Mouse (Mus musculus) retina, postnatal 1 day (tissue): Measurements from ENCODE around the gene Pwwp2b.

Experiments used
- DNase-seq: peaks from one replicate; pipeline ENCODE4 v3.0.0-alpha.2; 2012

Pwwp2b gene

DNA sequence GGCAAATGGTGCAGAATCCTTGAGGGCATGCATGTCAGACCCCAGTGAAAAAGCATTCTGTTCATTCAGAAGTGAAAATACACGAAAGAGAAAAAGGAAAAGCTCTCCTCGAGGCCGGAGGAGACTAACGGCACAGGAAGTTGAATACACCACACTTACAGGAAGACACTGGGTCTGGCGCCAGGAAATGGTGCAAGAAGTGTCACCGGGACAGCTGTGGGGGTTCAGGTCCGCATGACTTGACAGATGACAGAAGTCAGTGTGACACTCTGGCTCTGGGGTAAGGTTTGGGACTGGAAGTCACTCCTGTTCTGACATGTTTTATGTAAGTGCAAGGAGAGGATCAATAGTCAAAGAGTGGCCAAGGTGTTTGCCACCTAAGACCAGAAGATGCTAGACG is 23.6 kb upstream of the Pwwp2b start:
- DNase-seq = no peak

DNA sequence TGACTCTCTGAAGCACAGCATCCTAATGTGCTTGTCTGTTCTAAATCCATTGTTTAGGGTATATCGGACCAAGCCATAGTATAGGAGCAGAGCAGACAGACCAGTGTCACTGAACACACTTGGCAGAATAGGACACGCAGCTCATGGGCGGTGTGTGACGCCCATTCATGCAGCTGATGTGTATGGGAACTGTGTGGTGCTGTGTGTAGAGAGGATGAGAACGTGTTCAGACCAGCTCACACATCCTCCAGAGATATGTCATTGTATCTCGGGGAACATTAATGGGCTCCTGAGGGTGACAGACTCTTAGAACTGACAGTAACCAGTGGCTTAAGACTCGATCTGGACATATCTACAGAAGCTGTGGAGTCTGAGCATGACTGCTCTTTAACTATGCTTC is 21.9 kb upstream of the Pwwp2b start:
- DNase-seq = no peak

GRCm38 (mm10) chr7:139228447-139229171 is 19.7 kb upstream of the Pwwp2b start:
- no peak for DNase-seq

- DNase-seq = no peak
These were observed 18.4 kb upstream of the Pwwp2b start for GRCm38 (mm10) chr7:139229837-139230236.

DNA sequence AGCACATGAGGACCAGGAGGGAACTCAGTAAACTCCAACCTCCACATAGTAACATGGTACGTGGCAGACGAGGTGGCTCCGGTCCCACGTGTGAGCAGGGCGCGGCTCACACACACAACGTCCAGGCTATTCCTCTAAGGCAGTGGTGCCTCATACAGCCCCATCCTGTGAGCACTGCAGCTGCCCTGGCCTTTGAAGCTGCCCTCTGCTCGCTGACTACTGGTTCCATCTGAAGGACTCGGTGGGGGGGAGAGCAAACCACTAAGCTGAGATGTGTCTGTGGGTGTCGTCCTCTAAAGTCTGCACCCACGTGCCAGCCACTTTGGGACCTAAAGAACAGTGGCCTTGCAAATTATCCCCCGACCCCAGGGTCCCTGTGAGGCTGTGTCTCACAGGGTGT is 18.0 kb upstream of the Pwwp2b start:
- DNase-seq = no peak

- peak; percentile 87 for DNase-seq
These were observed 14.6 kb upstream of the Pwwp2b start for GRCm38 (mm10) chr7:139233714-139234113.

DNA sequence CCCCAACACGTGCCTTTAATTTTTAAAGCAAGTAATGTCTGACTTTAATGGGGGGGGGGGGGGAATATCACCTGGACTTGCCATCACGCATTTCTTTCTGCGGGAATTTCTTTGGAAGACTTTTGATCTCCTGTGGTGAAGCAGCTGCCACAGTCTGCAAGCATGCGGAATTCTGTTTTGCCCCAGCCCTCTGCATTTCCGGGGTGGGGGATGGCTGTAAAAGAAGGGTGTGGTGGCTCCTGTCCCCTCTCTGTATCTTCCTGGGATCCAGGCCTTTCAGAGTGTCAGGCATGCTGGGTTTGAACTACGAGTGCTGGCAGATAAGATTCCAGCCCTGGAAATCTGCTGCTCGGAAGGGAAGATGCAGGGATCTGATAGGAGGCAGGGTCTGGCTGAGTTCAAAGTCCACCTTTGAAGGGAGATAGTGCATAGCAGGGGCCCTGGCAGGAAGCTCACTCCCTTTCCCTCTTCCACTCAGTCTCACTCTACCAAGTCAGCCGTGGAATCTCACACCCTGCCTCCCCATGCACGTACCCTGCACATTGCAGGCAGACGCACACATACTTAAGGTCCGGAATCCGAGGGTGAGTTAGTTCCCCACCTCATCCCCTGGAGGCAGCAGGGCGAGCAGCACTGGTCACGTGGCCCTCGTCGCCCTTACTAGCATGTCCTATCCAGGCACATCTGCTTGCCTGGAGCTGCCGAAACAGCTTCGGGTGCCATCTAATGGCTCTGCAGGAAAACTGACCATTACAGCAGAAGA is 13.7 kb upstream of the Pwwp2b start:
- peak; percentile 84 for DNase-seq

GRCm38 (mm10) chr7:139235651-139236358 is 12.5 kb upstream of the Pwwp2b start:
- DNase-seq = no peak

DNA sequence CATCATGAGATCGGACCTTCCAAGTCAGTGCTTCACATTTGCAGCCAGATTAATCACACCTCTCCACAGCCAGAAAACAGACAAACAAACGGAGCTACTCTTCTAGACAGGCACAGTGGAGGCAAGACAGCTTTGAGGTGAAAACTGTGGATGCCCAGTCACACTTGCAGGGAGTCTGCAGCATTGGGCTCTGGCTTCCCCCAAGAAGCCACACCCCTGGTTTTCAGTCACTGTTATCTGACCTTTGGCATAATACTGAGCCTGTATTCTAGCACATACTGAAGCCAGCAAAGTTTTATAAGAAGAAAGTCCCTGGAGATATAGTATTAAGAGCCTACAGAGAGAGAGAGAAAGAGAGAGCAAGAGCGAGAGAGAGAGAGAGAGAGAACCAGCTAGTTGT is 8.8 kb upstream of the Pwwp2b start:
- DNase-seq = no peak

- DNase-seq = peak; percentile 47
These were observed 2.2 kb upstream of the Pwwp2b start for GRCm38 (mm10) chr7:139246086-139246485.

- peak; percentile 53 for DNase-seq
These were observed 1.1 kb upstream of the Pwwp2b start for GRCm38 (mm10) chr7:139246931-139247880.

DNA sequence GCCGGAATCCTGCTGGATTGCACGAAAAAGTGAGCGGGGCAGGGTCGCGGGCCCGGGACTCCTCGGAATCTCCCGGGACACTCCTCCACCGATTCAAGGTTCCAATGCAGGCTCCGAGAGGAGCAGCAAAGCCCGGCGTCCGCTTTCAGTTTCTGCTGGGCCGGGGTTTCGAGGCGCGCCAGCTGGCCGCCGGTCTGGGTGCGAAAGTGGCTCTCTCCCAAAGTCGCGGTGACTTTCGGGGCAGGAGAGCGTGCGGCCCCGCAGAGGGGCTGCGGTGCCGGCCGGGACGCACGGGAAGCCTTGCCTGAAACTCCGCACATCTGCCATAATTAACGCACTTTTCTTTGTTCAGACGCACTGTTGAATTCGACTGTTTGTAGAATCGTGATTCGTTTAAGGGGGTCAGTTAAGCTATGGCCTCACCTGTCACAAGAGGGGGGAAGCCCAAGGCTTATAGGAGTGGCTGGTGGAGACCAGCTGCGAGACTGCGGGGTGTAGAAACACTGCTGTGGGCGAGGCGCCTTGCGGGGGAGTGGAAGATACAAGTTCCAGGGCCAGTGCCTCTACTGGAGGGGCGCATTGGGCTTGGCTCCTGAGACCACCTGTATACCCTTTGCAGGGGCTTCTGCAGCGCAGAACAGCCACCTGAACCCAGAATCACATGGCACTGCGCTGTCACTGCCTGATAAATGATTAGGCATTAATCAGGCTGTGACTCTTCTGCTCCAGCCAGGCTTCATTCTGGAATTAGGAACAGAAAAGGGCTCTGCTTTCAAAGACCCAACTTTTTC is 528 bp downstream of the Pwwp2b start:
- no peak for DNase-seq

DNA sequence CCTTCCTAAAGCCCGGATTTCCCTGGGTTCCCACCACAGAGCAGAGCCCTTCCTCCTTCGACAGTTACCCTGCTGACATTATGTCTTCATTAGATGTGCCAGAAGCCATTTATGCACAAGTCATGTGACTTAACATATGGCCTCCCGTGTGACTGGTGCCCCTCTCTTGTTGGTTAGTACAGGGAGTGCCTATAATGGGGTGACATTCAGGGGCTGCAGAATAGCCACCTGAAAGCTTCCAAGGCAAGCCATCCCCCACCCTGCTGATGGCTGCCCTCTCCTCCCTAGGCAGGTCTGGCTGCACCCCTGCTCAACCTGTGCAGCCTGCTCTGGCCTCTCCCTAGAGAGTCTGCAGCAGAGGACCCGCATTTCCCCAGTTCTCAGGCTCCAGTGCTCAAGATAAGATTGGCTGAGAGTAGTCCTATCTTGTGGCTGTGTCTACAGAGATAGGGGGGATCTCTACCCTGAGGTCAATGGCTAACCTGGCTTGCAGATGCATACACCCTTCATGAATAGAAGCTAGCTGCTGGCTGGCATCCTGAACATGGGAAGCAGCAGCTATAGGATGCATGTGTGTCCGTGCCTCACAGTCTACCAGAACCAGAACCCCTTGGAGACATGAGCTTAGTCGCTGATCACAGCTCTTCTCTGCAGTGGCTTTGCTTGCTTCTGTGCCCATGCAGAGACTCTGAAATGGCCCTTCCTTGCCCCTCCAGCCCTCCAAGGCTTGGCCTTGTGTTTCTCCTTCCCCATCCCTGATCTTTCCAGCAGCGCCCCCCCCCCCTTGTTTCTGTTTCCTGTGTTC is 1.3 kb downstream of the Pwwp2b start:
- DNase-seq = peak; percentile 33

- peak; percentile 88 for DNase-seq
These were observed 3.6 kb downstream of the Pwwp2b start for GRCm38 (mm10) chr7:139251881-139252301.

- DNase-seq = no peak
These were observed 4.3 kb downstream of the Pwwp2b start for GRCm38 (mm10) chr7:139252566-139252965.

DNA sequence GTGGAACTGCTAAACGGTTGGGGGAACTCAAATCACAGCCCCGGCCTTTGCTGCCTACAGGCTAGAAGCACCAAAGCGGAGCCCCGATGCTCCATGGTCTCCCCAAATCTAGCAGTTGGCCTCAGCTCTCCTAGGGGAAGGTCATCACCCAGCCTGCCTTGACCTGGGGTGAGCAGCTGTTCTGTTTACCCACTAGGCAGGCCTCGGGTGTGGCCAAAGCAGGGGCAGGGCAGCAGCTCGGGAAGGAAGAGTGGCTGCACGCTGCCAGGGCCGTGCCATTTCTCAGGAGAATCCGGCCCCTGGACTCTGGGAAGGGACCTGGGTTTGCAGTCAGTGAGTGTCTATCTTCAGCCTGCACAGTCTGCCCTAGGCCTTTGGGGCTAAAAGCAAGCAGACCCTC is 4.7 kb downstream of the Pwwp2b start:
- DNase-seq = no peak

DNA sequence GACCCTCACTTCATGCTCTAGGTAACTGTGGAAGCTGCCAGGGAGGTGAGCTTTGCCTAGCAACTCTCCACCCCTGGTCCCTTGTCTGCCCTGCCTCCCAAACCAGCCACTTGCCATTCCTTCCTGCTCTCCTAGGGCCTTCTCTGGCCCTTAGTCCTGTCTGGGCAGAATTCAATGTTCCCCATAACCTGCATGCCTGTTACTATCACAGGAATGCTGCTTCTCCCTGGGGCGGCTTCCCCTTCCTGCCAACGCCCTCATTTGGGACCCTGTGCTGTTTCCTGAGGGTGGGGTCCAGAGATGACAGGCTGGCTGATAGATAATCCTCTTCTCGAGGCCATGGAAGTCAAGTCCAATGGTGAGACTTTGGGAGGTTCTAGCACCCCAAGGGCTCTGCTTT is 5.2 kb downstream of the Pwwp2b start:
- no peak for DNase-seq

- DNase-seq = no peak
These were observed 6.3 kb downstream of the Pwwp2b start for GRCm38 (mm10) chr7:139254626-139255025.

- DNase-seq = no peak
These were observed 9.7 kb downstream of the Pwwp2b start for GRCm38 (mm10) chr7:139257752-139258542.

GRCm38 (mm10) chr7:139264337-139264736 is 16.1 kb downstream of the Pwwp2b start:
- DNase-seq = no peak
